Mouse (Mus musculus) fat pad, adult 2 months (tissue): ENCODE results near the gene Foxj2.

Source experiments
- DNase-seq: peaks from one replicate; pipeline ENCODE4 v3.0.0-alpha.2; 2011; ENCODE audit warnings: low read depth, low spot score; ENCODE audit errors: extremely low read depth

The Foxj2 gene

DNA sequence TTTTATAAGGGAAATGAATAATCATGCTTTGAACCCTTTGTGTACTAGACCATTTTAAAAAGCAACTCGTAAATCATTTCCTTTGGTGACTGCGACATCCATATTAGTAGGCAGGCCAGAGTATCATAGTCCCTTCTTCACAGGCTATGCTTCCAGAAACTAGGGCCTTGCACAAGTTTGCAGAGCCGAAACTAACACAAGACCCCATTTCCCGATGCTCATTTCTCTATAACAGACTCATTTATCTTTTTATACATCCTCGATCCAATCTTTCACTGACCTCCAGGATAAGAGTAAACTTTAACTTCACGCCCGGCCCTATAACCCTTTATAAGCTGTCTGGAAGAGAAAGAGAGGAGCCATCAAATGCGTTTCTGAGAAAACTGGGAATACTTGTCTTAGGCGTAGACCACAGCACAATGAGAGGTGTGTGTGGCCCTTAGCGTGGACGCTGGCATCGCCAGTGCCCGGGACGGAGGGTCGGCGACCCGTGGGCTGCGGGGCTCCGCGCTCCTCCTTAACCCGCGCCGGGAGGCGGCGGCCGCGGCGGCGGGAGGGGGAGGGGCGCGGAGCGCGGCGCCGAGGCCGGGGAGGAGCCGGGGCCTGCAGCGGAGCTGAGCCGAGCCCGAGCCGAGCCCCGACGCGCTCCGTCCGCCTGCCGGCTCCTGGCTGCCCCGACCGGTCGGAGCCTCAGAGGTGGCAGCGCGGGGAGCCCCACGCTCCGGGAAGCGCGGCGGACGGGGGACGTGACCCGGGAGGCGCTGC, at the start of gene Foxj2:
Gene Foxj2 (plus strand): TSS at position 609 of the 765 bp plus-strand sequence.
- DNase-seq: no peak

DNA sequence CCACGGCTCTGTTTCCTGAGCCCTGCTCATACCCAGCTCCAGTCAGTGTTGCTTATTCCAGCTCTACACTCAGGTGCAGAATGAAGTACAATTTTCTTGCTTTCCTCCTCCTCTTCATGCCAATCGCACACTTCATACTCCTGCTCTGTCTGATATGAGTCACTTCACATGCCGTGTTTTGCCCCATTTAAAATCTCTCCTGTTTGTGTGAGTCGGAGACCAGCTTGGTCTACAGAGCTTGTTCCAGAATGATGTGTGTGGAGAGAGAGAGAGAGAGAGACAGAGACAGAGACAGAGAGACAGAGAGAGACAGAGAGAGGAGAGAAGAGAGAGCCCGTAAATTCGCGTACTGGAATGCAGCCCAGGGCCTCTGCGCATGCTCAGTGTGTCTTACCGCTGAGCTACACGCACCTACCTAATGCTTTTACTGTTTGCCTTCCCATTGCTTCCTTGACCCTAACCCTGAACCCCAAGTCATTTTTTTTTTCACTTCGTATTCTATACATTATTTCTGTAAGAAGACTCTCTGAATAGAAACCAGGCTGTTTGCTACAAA, 48.9 kb upstream of the Foxj2 start:
- DNase-seq: no peak

DNA sequence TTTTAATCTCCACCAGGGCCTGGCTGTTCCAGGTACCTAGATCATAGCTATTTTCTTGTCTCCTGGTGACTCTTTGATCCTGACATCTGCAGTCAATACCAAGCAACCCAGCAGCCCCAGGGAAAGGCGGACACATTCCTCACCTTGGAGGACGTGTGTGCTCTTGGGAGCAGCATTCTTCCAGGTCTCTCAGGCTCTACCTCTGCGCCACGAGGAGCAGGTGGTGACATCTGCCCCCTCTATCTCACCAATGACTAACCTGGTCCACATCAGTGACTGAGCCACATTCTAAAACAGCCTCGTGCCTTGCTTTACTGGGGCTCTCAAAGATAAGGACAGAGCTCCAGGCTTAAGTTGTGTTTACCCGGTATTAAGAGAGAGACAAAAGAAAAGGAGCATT, 47.0 kb upstream of the Foxj2 start:
- DNase-seq: no peak

DNA sequence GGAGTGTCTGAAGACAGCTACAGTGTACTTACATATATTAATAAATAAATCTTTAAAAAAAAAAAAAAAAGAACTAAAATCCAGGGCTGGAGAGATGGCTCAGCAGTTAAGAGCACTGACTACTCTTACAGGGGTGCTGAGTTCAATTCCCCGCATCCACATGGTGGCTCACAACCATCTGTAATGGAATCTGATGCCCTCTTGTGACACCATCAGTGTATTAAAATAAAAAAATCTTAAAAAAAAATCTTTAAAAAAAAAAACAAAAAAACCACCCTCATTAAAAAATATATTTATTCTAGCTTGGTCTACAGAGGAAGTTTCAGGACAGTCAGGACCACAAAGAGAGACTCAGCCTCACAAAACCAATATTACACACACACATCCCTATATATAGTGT, 45.4 kb upstream of the Foxj2 start:
- DNase-seq: no peak

DNA sequence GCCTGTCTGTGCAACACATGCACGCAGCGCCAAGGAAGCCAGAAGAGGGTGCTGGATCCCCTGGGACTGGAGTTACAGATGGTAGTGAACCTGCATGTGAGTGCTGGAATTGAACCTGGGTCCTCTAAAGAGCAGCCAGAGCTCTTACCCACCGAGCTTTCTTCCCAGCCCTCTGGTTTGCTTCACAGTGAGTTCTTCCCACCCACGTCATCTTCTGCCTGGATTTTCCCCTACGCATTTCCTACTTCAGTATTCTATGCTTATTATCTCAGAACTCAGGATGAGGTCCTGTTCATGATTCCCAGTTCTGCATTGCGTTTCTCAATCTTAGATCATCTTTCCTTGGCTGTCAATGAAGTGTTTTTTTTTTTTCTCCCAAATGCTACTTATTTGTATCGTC, 43.7 kb upstream of the Foxj2 start:
- no peak for DNase-seq

DNA sequence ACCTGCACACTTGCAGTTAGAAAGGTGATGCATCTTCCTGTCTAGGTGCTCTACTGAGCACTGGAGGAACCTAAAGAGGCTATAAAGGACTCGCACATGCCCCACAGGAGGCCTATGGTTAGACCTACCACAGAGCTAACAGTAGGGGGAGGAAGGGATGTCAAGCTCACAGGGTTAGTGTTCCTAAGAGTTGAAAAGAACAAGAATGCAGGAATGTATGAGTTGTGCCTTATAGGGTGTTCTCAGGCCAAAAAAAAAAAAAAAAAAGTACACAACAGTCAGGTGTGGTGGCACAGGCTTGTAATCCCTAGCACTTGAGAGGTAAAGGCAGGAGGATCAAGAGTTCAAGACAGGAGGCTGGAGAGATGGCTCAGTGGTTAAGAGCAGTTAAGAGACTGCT, 39.8 kb upstream of the Foxj2 start:
- no peak for DNase-seq

DNA sequence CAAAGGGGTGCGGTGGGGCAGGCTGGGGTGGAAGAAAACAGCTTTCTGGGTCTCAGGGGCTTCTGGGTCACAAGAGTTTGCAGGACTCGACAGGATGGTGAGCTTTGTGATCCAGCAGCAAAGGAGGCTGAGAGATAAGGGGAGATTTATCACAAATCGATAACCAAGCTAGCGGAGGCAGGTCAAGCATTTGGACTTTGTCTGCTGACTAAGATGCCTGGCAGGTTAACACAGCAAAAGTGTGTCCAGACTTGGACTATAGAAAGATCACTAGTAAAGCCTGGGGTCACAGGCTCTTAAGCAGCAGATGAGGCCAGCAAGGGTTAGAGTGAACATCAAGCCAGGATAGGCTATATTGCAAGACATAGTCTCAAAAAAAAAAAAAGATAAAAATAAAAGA, 38.5 kb upstream of the Foxj2 start:
- DNase-seq: no peak

DNA sequence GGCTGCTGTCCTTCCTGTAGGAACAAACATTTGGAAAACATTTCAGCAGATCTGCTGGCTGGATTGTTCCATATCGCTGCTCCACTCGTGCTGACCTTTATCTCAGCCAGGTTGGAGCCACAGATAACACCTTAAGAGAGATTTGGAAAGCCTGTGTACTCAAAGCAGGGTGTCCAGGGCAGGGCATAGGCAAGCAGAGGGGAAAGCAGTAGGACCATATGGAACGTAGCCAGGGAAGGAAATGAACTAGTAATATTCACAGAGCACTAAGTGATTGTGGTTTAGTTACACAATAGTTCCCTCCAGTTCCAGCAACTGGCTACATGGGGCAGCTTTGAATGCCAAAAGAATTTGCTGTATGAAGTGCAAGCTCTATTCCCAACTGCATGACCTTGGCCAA, 37.5 kb upstream of the Foxj2 start:
- no peak for DNase-seq

DNA sequence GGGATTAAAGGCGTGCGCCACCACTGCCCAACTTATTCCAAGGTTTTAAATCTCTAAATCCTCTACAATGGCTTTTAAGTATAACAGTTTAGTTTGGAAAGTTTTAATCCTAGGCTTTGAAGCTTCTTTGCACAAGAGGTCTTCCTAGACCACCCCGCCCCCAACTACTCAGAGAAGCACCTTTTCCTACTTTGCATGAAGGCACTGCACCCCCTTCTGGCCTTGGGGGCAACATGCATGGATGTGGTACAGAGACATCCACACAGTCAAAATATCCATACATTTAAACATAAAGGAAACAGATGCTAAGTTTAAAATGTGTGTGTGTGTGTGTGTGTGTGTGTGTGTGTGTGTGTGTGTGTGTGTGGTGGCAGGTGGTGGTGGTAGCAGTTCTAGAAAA, 34.8 kb upstream of the Foxj2 start:
- DNase-seq: no peak

DNA sequence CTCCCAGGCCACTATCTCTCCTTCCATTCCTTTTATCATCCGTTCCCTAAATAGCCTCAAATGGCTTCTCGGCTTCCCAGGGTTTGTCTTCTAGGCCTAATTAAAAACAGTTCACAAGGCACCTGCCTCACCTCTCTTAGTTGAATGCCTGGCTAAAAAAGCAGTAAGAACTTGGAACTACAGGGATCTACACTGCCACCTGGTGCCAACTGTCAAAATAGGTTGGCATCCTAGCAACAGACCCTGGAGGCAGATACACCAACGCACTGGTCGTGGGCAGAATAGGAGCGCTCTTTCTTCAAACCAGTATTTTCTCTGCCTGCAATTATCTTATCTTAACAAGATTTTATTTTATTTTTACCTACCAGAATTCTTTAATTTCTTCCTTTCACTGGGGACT, 33.4 kb upstream of the Foxj2 start:
- DNase-seq: no peak

DNA sequence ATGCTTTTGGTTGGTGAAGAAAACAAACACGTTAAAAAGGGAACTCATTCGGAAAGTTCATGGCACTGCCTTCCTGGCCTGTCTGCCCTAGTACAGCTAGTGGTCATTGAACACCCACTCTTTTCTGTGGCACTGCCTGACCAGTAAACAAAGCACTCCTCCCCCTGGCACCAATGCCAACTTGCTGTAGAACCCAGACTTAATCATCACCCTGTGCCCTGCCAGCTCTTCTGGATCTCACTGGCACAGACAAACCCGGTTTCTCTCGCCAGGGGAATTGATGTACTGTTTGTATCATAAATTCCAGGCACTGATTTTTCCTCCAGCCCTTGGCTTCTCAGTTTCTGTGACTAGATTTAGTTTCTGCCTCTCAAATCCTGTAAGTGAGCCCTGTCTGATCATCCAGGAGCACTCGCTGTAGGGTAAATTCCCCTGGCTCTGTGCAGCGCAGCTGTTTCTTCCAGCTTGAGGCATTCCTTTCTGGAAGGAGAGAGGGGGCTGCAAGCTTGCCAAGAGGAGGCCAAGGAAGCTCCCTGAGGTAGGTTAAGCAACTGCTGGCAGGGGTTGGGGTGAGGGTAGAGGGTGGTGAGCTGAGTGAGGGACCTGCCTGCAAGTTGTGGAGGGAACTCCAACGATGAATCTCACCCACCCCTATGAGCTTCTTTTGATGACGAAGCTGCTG, 24.3 kb upstream of the Foxj2 start:
- no peak for DNase-seq

DNA sequence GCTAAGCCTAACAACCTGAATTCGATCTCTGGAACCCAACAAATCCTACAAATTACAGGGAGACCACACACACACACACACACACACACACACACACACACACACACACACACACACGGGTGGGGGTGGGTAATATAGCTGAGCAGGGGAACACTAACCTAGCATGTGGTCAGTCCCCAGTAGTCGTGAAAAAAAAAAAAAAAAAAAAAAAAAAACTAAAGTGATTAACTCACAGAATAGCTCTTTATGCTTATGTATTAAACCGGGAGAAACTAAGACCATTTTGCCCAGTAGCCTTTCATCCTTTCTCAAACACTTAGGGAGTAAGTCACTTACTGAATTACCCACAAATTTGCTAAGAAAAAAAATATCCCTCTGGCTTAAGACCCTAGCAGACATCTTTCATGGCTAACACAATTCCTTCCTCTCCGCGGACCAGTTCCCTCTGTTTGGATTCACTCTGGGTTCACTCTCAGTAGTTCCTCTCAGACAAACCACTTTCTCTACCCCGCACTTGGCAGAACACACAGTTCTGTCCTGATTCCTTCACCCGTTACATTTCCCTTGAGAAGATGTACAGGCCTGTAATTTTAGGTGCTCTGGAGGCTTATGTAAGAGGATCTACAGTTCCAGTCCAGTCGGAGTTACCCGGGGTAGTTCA, 18.9 kb upstream of the Foxj2 start:
- DNase-seq: no peak

DNA sequence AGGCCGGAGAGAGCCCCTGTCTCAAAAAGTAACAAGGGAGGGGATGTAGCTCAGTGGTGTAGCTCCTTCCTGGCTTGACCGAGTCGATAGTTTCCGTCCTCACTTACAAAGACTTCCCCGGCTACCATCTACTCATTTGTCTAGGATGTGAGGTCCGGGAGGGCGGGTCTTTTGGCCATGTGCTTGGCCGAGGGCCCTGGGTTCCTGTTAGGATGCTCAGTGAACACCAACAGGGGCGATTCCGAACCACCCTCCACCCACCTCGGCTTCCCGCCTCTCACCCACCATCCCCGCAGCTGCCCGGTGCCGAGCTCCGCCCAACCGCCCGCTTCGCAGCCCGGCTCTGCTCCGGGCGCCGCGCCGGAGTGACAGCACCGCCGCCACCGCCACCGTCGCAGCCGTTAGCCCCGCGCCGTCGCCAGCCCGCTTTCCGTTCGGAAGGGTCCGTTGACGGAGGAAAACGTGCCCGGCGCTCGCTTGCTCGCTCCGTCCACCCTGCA, 18.4 kb upstream of the Foxj2 start, which contains the start of gene Slc2a3:
Gene Slc2a3 (minus strand): TSS at position 340 of the 500 bp plus-strand sequence.
- DNase-seq: no peak

DNA sequence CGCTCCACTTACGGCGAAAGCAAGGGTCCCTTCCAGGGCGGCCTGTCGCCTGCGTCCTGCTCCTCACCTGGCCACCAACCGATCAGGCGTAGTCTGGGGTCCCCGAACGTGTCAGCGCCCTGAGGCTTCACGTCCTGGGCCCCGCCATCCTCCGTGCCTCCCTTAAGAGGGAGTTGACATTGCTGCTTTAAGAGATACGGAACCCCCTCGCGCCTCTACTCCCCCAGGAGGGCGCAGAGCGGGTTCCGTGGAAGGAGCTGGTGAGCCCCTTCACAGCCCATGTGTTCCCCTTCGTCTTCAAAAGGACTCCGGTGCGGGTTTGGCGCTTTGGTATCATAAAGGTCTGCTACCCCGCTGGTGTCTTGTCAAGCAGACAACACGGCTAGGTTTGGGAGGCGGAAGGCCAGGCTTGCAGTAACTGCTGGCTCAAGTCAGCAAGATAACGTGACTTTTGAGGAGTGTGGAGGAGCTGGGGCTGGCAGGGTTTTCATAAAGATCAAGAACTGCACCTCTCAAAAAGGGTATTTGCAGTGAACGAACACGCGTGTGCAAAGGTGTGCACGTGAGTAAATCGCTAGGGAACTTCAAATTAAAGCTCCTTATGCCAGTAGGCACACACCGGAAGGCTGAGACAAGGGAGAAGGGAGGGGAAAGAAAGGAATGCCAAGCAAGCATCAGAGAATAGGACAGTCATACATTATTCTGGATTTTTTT, 17.8 kb upstream of the Foxj2 start:
- no peak for DNase-seq

DNA sequence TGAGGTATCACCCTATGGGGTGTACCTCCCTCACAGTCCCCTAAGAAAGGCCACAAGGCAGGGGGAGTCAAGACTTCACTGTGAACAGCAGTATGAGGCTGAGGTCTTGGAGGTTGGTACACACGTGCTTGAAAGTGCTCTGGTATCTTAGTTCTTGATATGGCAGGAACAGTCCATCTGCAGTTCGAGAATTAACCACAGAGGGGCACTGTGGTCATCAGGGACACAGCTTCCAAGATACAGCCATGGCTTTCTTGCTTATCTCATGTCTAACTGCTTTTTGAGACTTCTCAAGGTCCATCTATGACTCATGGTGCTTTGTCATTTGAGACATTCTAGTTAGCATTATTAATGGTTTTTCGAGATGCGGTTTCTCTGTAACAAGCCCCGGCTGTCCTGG, 15.3 kb upstream of the Foxj2 start:
- no peak for DNase-seq

DNA sequence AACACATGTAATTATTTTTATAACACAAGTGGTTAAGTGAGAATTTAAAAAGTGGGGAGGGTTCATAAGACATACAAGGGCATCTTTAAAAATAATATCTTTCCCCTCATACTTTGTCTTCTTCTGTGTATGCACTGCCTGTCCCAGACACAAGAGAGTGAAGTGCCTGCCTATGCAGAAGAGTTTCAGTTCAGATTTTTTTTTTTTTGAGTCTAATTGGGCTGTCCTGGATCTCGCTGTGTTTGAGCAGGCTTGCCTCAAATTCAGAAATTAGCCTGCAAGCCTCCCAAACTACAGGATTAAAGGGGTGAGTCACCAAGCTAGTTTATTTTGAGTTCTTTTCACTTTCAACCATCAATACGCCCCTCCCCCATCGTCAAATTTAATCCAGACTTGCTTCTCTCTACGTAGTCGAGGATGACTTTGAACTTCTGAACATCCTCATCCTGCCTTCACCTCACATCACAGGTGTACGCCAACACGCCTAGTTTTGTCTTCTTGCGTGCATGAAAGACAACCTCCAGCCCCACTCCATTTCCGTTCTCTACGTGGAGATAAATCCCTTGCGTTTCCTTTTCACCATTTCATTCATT, 9.6 kb upstream of the Foxj2 start:
- DNase-seq: no peak

DNA sequence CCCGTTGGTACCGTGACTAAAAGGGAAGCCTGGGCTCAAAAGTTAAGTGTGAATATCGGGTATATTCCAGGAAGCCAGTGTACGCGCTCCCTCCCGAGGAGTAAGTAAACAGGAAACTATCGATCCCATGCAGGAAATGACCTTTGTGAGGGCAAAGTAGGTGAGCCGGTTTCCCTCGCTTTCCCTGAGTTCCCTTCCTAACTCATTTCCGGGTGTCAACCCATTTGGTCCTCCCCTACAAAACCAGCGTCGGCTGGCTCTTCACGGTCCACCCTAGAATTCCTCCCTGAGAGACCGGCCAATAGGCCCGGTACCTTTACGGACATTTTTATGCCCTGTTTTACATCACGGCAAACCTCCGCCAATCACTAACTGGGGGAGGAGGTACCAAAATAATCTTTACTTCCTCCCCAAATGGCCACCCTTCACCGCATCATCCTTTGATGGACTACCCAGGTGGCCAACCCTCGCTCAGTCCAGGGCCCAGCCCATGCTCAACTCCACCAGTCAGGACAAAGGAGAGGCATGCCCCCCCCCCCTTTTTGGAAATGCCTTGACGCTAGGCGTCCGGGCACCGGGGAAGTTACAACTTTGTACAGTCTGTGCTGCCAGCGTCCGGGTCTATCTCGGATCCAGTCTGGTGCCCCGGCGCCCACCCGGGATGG, 9.0 kb upstream of the Foxj2 start:
- peak; percentile 97 for DNase-seq

DNA sequence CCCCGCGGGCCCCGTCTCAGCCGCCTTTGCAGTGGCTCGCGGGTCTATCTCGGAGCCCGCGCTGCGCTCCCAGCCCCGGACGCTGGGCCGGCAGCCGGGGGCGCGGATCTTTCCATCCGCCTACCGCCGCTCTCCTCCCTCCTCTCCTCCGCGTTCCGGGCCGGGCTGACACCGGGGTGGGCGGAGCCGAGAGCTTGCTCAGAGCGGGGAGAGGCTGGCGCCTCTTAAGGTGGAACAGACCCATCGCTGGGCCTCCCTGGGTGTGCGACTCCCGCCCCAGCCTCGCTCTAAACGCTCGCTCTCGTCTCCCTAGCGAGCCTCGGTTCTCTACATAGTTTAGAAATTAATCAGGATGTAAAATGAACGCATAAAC, 8.4 kb upstream of the Foxj2 start:
- DNase-seq: no peak

DNA sequence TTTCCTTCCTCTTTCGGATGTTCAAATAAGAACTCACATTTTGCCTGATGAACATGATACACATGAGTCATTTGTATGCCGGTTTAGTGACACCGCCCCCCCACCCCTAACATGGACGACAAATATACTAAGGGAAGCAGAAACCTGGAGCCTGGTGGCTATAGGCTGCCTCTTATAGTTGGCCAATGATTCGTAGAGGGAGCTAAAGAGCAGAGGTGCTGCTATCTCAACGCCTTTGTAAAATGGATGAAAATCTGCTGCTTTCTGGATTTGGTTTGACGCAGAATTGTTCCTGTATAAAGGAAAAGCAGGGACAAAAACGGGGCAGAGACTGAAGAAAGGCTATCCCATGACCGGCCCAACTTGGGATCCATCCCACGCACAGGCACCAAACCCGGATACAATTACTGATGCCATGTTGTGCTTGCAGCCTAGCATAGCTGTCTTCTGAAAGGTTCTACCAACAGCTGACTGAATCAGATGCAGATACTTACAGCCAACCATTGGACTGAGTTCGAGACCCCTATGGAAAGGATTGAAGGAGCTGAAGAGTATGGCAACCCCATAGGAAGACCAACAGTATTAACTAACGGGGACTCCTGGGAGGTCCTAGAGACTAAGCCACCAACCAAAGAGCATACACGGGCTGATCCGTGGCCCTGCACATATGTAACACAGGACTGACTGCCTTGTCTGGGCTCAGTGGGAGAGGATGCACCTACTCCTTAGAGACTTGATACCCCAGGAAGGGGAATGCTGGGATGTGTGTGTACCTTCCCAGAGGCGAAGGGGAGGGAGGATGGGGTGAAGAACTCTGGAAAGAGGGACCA, 7.7 kb upstream of the Foxj2 start:
- DNase-seq: no peak
